Mouse (Mus musculus) CH12.LX (cell line): ENCODE measurements around the gene Arhgef18. TPM values are rescaled to one million over a fixed set of nuclear protein-coding genes. Genes with fewer than 3 reads are reported as not detected.

Experiments
- DNase-seq: peaks from one replicate; pipeline ENCODE4 v3.0.0-alpha.2; 2013; ENCODE audit errors: extremely low read depth
- H3K27ac ChIP-seq: 2 replicates; pipeline ENCODE4 v1.5.1; 2012; ENCODE audit warnings: low read depth, mild to moderate bottlenecking, control low read depth, moderate library complexity; ENCODE audit not compliant: insufficient read depth
- H3K27me3 ChIP-seq: replicated peaks from 2 replicates; pipeline ENCODE3; 2012; ENCODE audit warnings: inconsistent platforms
- H3K36me3 ChIP-seq, 2 experiments: replicated peaks in 1 of 2; 2 replicates each; pipeline versions ENCODE3 to v1.6.1; 2012; ENCODE audit warnings: inconsistent platforms in 1 of 2, low read length in 1 of 2, mild to moderate bottlenecking in 1 of 2, mixed read lengths in 1 of 2, moderate library complexity in 1 of 2; ENCODE audit not compliant: control insufficient read depth in 1 of 2, insufficient read depth in 1 of 2
- H3K4me1 ChIP-seq, 2 experiments: 2 replicates each; pipeline ENCODE4 v1.6.1; 2012; ENCODE audit warnings: inconsistent platforms in 1 of 2, moderate library complexity in 1 of 2; ENCODE audit not compliant: insufficient read depth in 2 of 2, control insufficient read depth in 1 of 2
- H3K4me2 ChIP-seq: 2 replicates; pipeline ENCODE4 v1.6.1; 2012; ENCODE audit warnings: low read depth, mild to moderate bottlenecking, control low read depth; ENCODE audit not compliant: poor library complexity, insufficient read depth, severe bottlenecking
- H3K4me3 ChIP-seq, 3 experiments: fragments of 150-350 bp in 1 of 3; sonication (generic) in 1 of 3; replicated peaks in 1 of 3; 2 replicates each; pipeline versions ENCODE3 to v1.5.1; 2011 to 2012; ENCODE audit warnings: low read depth in 2 of 3, low read length in 2 of 3, mild to moderate bottlenecking in 2 of 3, moderate library complexity in 2 of 3, control low read depth in 1 of 3, improper control_type of control experiment in 1 of 3, inconsistent platforms in 1 of 3, mixed read lengths in 1 of 3; ENCODE audit not compliant: poor library complexity in 1 of 3
- H3K79me2 ChIP-seq: replicated peaks from 2 replicates; pipeline ENCODE4 v1.6.1; 2012; ENCODE audit warnings: mild to moderate bottlenecking, moderate library complexity; ENCODE audit not compliant: control insufficient read depth, poor library complexity, insufficient read depth, severe bottlenecking; ENCODE audit errors: extremely low read depth
- H3K9ac ChIP-seq: 2 replicates; pipeline ENCODE4 v1.6.1; 2012; ENCODE audit warnings: low read depth, mild to moderate bottlenecking, control low read depth, moderate library complexity; ENCODE audit not compliant: insufficient read depth
- H3K9me3 ChIP-seq: replicated peaks from 2 replicates; pipeline ENCODE3; 2012; ENCODE audit warnings: low read length, inconsistent platforms, mixed read lengths
- BHLHE40 ChIP-seq: IDR thresholded peaks from 2 replicates; pipeline ENCODE4 v1.6.1; 2011; ENCODE audit warnings: mild to moderate bottlenecking, low read depth, low read length, improper control_type of control experiment
- CHD1 ChIP-seq: IDR thresholded peaks from 2 replicates; pipeline ENCODE4 v1.6.1; 2012; ENCODE audit warnings: low read depth, low read length, improper control_type of control experiment, inconsistent platforms
- CTCF ChIP-seq, 2 experiments: IDR thresholded peaks in 1 of 2; conservative IDR thresholded peaks in 1 of 2; 2 replicates each; pipeline ENCODE4 v1.5.1; 2011 to 2012; ENCODE audit warnings: low read depth in 2 of 2, low read length in 2 of 2, improper control_type of control experiment in 1 of 2, inconsistent platforms in 1 of 2, mild to moderate bottlenecking in 1 of 2, moderate library complexity in 1 of 2
- E2F4 ChIP-seq: IDR thresholded peaks from 2 replicates; pipeline ENCODE4 v1.6.1; 2011; ENCODE audit warnings: low read depth, low read length, improper control_type of control experiment; ENCODE audit not compliant: insufficient replicate concordance
- ELF1 ChIP-seq: IDR thresholded peaks from 2 replicates; pipeline ENCODE4 v1.6.1; 2014; ENCODE audit warnings: low read depth, mild to moderate bottlenecking, inconsistent platforms, low read length, improper control_type of control experiment
- IRF4 ChIP-seq: IDR thresholded peaks from 2 replicates; pipeline ENCODE4 v1.6.1; 2014; ENCODE audit warnings: low read depth, mild to moderate bottlenecking, inconsistent platforms, low read length, improper control_type of control experiment
- JUN ChIP-seq: IDR thresholded peaks from 2 replicates; pipeline ENCODE4 v1.6.1; 2011; ENCODE audit warnings: low read depth, mild to moderate bottlenecking, low read length, improper control_type of control experiment, moderate library complexity; ENCODE audit not compliant: insufficient read depth
- MAFK ChIP-seq: IDR thresholded peaks from 2 replicates; pipeline ENCODE4 v1.6.1; 2011; ENCODE audit warnings: low read length, improper control_type of control experiment; ENCODE audit not compliant: insufficient replicate concordance
- MYC ChIP-seq: IDR thresholded peaks from 2 replicates; pipeline ENCODE4 v1.6.1; 2011; ENCODE audit warnings: low read depth, mild to moderate bottlenecking, improper control_type of control experiment, low read length
- NRF1 ChIP-seq: IDR thresholded peaks from 2 replicates; pipeline ENCODE4 v1.6.1; 2014; ENCODE audit warnings: low read depth, mild to moderate bottlenecking, inconsistent platforms, low read length, improper control_type of control experiment, moderate library complexity
- PAX5 ChIP-seq: IDR thresholded peaks from 2 replicates; pipeline ENCODE4 v1.6.1; 2012; ENCODE audit warnings: low read length, inconsistent platforms, mixed read lengths
- POLR2A ChIP-seq: IDR thresholded peaks from 2 replicates; pipeline ENCODE4 v1.6.1; 2011; ENCODE audit warnings: low read depth, mild to moderate bottlenecking, improper control_type of control experiment, low read length
- RAD21 ChIP-seq: IDR thresholded peaks from 2 replicates; pipeline ENCODE4 v1.6.1; 2011; ENCODE audit warnings: low read depth, mild to moderate bottlenecking, low read length, improper control_type of control experiment, moderate library complexity
- RCOR1 ChIP-seq: conservative IDR thresholded peaks from 2 replicates; pipeline ENCODE4 v1.6.1; 2012; ENCODE audit warnings: low read depth, mild to moderate bottlenecking, inconsistent platforms, low read length, improper control_type of control experiment
- SIN3A ChIP-seq: IDR thresholded peaks from 2 replicates; pipeline ENCODE4 v1.6.1; 2012; ENCODE audit warnings: low read length, improper control_type of control experiment, inconsistent platforms
- SMC3 ChIP-seq: IDR thresholded peaks from 2 replicates; pipeline ENCODE4 v1.6.1; 2011; ENCODE audit warnings: low read depth, low read length, improper control_type of control experiment
- TCF12 ChIP-seq: IDR thresholded peaks from 2 replicates; pipeline ENCODE4 v1.6.1; 2014; ENCODE audit warnings: low read depth, mild to moderate bottlenecking, inconsistent platforms, low read length, improper control_type of control experiment
- UBTF ChIP-seq: IDR thresholded peaks from 2 replicates; pipeline ENCODE4 v1.6.1; 2012; ENCODE audit warnings: low read depth, mild to moderate bottlenecking, inconsistent platforms, low read length, improper control_type of control experiment, moderate library complexity
- USF2 ChIP-seq: conservative IDR thresholded peaks from 2 replicates; pipeline ENCODE4 v1.6.1; 2011; ENCODE audit warnings: low read depth, low read length, improper control_type of control experiment
- ZKSCAN1 ChIP-seq: IDR thresholded peaks from 2 replicates; pipeline ENCODE4 v1.6.1; 2012; ENCODE audit warnings: low read depth, inconsistent platforms, low read length, improper control_type of control experiment, borderline replicate concordance
- ZMIZ1 ChIP-seq: IDR thresholded peaks from 2 replicates; pipeline ENCODE4 v1.6.1; 2012; ENCODE audit warnings: low read depth, mild to moderate bottlenecking, inconsistent platforms, low read length, improper control_type of control experiment
- dilution Hi-C: fragments of 300-500 bp; cut with MboI; formaldehyde crosslinking; loops from 2 replicates; pipeline ENCODE4 v1.14.3; 2020; ENCODE audit warnings: low sequenced_read_pairs; ENCODE audit not compliant: extremely low pct_unique_long_range_greater_than_20kb, extremely low pct_ligation_motif_present
- in situ Hi-C: fragments of 300-500 bp; cut with MboI; formaldehyde crosslinking; loops from 3 replicates; pipeline ENCODE4 v1.14.3; 2019; ENCODE audit warnings: low sequenced_read_pairs, low pct_ligation_motif_present, low pct_unique_long_range_greater_than_20kb, mixed read lengths
- polyA plus RNA-seq: library from polyadenylated mRNA; unstranded; fragments of >175 nt; gene quantifications from 2 replicates; pipeline ENCODE4 v1.2.1, GENCODE M21; 2012; ENCODE audit warnings: low read depth; ENCODE audit not compliant: insufficient read length
- total RNA-seq, 2 experiments: library from RNA; depleted of rRNA; stranded (reverse); fragments of 300-350 nt in 1 of 2; fragments of >200 nt in 1 of 2; gene quantifications; 2 replicates each; pipeline ENCODE4 v1.2.3; 2012 to 2014

Gene Arhgef18
- total and polyA plus RNA-seq, 3 experiments, result 0.21 to 0.26 TPM; not detected in 1

DNA sequence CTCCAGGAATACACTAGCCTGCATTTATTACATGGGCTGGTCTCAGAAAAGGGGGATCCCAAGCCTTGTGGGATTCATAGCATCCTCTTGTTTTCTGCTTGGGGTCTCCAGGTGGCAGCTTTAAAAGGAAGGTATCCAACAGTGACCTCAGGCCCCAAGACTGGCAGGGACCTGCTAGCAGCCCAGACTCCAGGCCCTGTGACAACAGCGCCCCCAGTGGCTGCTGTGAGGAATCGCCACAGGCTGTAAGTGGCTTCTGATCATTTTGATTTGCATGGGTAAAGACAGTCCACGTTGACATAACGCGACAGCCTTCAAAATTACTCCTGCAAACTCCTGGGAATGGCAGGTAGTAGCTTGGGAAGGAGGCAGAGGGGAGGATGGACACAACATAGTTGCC, 57.9 kb downstream of the Arhgef18 start:
- Histone ChIP-seq H3K4me3 (no peak overlapping the region), H3K9me3 (no peaks in the 10 kb centered on the region), H3K27me3 (no peaks in the 10 kb centered on the region), H3K4me1 (peaks cover 0 to 4% of the 10 kb centered on the region in 2 experiments; a peak in 1 of 4 replicates), H3K4me2 (no peak overlapping the region), H3K27ac (no peak overlapping the region), H3K79me2 (no peaks in the 10 kb centered on the region), H3K9ac (no peak overlapping the region), H3K36me3 (no peaks in the 10 kb centered on the region)
- in situ Hi-C loops, result no loop called here
- peak; percentile 59 for DNase-seq
- dilution Hi-C loops, result no loop called here
- TF ChIP-seq CTCF (conservative IDR thresholded peaks at IDR 0.05 in 1 of 2, IDR thresholded peaks at IDR 0.05 in 1 of 2; ENCODE audit: low read depth in 2 of 2, low read length in 2 of 2) (peak; percentile 84 to 90), UBTF (no peak), SMC3 (peak; percentile 27), RAD21 (peak; percentile 54)

DNA sequence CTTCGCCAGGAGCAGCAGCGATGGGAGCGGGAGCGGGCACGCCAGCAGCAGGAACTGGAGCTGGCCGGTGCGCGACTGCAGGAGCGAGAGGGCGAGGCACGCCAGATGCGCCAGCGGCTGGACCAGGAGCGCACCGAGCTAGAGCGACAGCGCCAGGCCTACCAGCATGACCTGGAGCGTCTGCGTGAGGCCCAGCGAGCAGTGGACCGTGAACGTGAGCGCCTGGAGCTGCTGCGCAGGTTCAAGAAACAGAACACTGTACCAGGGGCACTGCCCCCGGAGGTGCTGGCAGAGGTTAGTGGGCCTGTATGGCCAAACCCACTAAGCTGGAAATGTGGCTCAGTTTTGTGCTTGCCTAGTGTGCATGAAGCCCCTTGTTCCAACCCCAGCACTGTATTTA, 59.2 kb downstream of the Arhgef18 start:
- in situ Hi-C loops (no loop called here), dilution Hi-C loops (no loop called here)
- H3K4me3 ChIP-seq, result no peak overlapping the region
- H3K4me1 ChIP-seq, result peaks cover 0 to 4% of the 10 kb centered on the region in 2 experiments; a peak in 1 of 4 replicates
- no peaks in the 10 kb centered on the region for H3K27me3 ChIP-seq
- H3K79me2 ChIP-seq, result no peaks in the 10 kb centered on the region
- H3K9ac ChIP-seq, result no peak overlapping the region
- no peak for TF ChIP-seq JUN
- TF ChIP-seq MYC, result no peak
- TF ChIP-seq UBTF, result no peak
- TF ChIP-seq RAD21, result no peak
- no peak for TF ChIP-seq NRF1
- TF ChIP-seq USF2, result no peak
- TF ChIP-seq ELF1, result no peak
- TF ChIP-seq POLR2A, result no peak
- TF ChIP-seq MAFK, result no peak
- no peak for DNase-seq
- H3K4me2 ChIP-seq, result no peak overlapping the region
- H3K36me3 ChIP-seq, result peaks cover 0 to 8% of the 10 kb centered on the region in 2 experiments
- H3K9me3 ChIP-seq, result no peaks in the 10 kb centered on the region
- no peak overlapping the region for H3K27ac ChIP-seq

DNA sequence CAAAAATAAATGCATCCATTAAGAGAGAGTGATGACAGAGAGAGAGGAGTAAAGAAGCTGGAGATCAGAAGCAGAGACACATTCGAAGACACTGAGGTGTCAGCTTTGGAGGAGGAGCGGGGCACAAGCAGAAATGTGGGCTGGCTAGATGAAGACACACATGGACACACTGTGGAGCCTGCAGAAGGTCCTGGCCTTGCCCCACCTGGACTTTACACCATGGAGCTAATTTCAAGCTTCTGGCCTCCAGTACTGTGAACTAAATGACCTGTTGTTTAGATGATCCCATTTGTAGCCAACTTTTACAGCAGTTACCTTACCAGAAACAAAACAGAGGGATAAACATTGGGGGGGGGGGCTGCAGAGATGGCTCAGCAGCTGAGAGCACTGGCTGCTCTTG, 70.4 kb downstream of the Arhgef18 start:
- no peaks in the 10 kb centered on the region for H3K27me3 ChIP-seq
- DNase-seq, result no peak
- H3K79me2 ChIP-seq, result no peaks in the 10 kb centered on the region
- H3K4me3 ChIP-seq, result no peak overlapping the region
- TF ChIP-seq BHLHE40, result no peak
- TF ChIP-seq RCOR1, result no peak
- no peak for TF ChIP-seq SIN3A
- no peak for TF ChIP-seq E2F4
- TF ChIP-seq ZKSCAN1, result no peak
- no peak for TF ChIP-seq TCF12
- TF ChIP-seq CHD1, result no peak
- no peak for TF ChIP-seq ZMIZ1
- TF ChIP-seq MAFK, result no peak
- TF ChIP-seq IRF4, result no peak
- TF ChIP-seq PAX5, result no peak
- no peak for TF ChIP-seq MYC
- no peak for TF ChIP-seq SMC3
- in situ Hi-C loops, result loop anchor here (10.0 kb wide), 1 partner anchor 212 kb away; the partner anchor contains the start of genes Fcor and Trappc5
- H3K4me1 ChIP-seq, result peaks cover 3 to 12% of the 10 kb centered on the region in 2 experiments; a peak in 2 of 4 replicates
- H3K9me3 ChIP-seq, result no peaks in the 10 kb centered on the region
- no peak overlapping the region for H3K9ac ChIP-seq
- H3K27ac ChIP-seq, result no peak overlapping the region
- peaks cover 0 to 41% of the 10 kb centered on the region in 2 experiments for H3K36me3 ChIP-seq
- dilution Hi-C loops, result no loop called here
- H3K4me2 ChIP-seq, result no peak overlapping the region
